Comparison of ENCODE assay signal across 8 mouse cellular contexts in genomic region chr16:55973431-55974255, GRCm38 (mm10). TPM values are rescaled to one million over a fixed set of nuclear protein-coding genes. Genes with fewer than 3 reads are reported as not detected.
DNase-seq lines count a peak whose midpoint lies in the region; ATAC-seq and TF ChIP-seq lines count a peak whose summit lies in the region.

Zbtb11 (plus strand) TSS chr16:55973883.

- peak within 1 kb of the TSS; percentile 86 for H3K4me2 ChIP-seq in hindbrain, embryonic 13.5 days

- peak within 1 kb of the TSS; percentile 95 for H3K27ac ChIP-seq in hindbrain, embryonic 13.5 days

- peak within 1 kb of the TSS; percentile 96 for H3K9ac ChIP-seq in hindbrain, embryonic 13.5 days

- H3K4me3 ChIP-seq in hindbrain, embryonic 13.5 days, result peak within 1 kb of the TSS; percentile 100

- no peaks in the 10 kb centered on the region for H3K9me3 ChIP-seq in hindbrain, embryonic 13.5 days

- POLR2A ChIA-PET in Patski (lab: Charles Lee), result no interaction called here

- peak; percentile 80 for DNase-seq in Patski (ENCODE audit: low read depth, low spot score)
- peak; percentile 100 for DNase-seq in cerebellum, postnatal 14 days
- DNase-seq in frontal cortex, postnatal 14 days (ENCODE audit: low spot score in 2 of 2), result peak; percentile 97 to 99
- DNase-seq in layer of hippocampus, postnatal 25 days (ENCODE audit: extremely low spot score in 1 of 2, low spot score in 1 of 2), result peak; percentile 98 to 99
- peak; percentile 99 for DNase-seq in lung, postnatal 25 days (ENCODE audit: low spot score)
- DNase-seq in retina, embryonic 14.5 days (ENCODE audit: low spot score), result peak; percentile 99
- DNase-seq in thymus, postnatal 4 days, result peak; percentile 100

- under 1% methylated on average over 77 of the region's 86 CpGs for WGBS in hindbrain, embryonic 13.5 days

- peak; percentile 85 for ATAC-seq in Patski
- ATAC-seq in hindbrain, embryonic 13.5 days (ENCODE audit: low FRiP score), result peak; percentile 99

- peaks cover 30% of the 10 kb centered on the region for H3K4me1 ChIP-seq in hindbrain, embryonic 13.5 days (replicated peaks)

- TF ChIP-seq CTCF in Patski (IDR thresholded peaks at IDR 0.05), result no peak

- H3K36me3 ChIP-seq in hindbrain, embryonic 13.5 days, result peaks cover 39% of the 10 kb centered on the region

- CTCF ChIA-PET in Patski (lab: Charles Lee), result interaction anchor here (1.0 kb wide), 1 partner anchor 9 kb away, joined by 3 read pairs; no protein-coding TSS in a partner anchor

- no peaks in the 10 kb centered on the region for H3K27me3 ChIP-seq in Patski
- H3K27me3 ChIP-seq in hindbrain, embryonic 13.5 days, result no peaks in the 10 kb centered on the region

- in situ Hi-C loops in Patski (cut with MboI; ENCODE audit: low pct_unique_long_range_greater_than_20kb), result loop anchor here (10.0 kb wide), 1 partner anchor 91 kb away; no protein-coding TSS in a partner anchor

RNA-seq across cellular contexts. Expression of gene Zbtb11, which starts in this region (rescaled TPM):
- polyA plus RNA-seq in Patski (2021), result 13.6 TPM
- 21.5 and 22.3 TPM in 2 replicates for polyA plus RNA-seq in hindbrain, embryonic 13.5 days (2015; fragmentation: Nextera tagmentation; extraction: Ambion mirVana)
- total RNA-seq in layer of hippocampus, postnatal 25 days (2021), result 10 to 100 TPM; 46.2 to 47.3 TPM

Comparison
In these comparisons a context has a peak if more than half of its experiments do, and no peak if none do; other contexts are left out.
1. Peak in every context shown above with its lines: DNase-seq, ATAC-seq, H3K4me3 ChIP-seq and H3K27ac ChIP-seq.